Mouse (Mus musculus) thymus, postnatal 0 days (tissue): ENCODE measurements at regions not wholly inside any gene's neighbourhood (a gene's known extent, or its start where the extent isn't known, plus 50 kb on each side); places are given as distances from the start of the nearest gene placed in this dataset.

Source experiments
- DNase-seq: peaks from one replicate; pipeline ENCODE4 v3.0.0-alpha.2; 2015; ENCODE audit warnings: low spot score

DNA sequence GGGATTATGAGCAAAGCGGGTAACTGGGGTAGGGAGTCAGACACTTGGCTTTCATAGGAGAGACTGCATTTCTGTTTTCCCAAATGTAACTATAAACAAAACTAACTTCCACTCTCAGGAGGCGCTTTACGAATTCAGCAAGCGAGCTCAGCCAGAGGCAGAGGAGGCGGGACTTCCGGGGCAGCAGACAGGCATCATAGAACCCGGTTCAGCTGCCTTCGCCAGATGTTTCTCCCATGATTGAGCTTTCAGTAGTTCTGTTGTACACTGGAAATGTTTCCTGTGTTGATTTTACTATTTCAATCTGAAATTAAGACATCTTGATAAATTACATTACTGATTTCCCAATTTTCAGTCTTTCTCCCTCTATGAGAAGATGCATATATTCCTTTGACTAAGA, 92.9 kb downstream of the Zfp365 start:
- no peak for DNase-seq

DNA sequence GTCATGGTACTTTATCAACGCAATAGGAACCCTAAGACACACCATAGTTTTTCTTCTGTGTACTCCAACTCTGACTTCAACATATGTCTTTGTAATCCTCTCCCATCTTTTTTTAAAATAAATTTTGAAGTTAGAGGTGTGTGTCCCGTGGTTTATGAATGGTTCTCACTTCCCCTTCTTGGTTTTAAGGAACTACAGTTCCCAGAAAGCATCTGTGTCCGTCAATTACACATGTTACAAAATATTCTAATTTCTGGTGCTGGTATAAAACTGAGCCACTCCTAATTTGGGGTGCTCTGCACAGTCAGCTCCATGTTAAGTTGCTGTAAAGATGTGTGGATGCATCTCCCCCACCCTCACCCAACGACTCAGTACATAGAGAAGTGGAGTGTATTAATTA, 98.6 kb downstream of the Zfp365 start:
- no peak for DNase-seq

GRCm38 (mm10) chr10:67805131-67805530, 107.3 kb downstream of the Zfp365 start:
- no peak for DNase-seq

GRCm38 (mm10) chr10:67804637-67805036, 107.8 kb downstream of the Zfp365 start:
- DNase-seq: no peak

DNA sequence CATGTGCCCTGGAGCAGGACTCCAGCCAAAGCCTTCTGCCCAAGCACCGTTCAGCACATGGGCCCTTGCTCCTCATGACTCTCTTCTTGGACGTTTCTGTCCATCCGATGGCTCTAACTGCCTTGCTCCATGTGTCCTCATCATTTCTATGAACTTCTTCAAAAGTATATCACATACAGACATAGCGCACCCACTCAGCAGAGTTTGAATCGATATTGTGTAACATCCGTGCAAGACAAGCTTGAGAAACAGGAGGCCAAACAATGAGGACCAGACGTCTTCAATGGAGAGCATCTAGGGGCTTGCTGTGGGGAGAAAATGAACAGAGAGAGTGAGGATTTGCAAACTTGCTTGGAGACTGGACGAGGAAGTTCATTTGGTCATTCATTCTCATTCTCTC, 110.3 kb downstream of the Zfp365 start:
- no peak for DNase-seq

DNA sequence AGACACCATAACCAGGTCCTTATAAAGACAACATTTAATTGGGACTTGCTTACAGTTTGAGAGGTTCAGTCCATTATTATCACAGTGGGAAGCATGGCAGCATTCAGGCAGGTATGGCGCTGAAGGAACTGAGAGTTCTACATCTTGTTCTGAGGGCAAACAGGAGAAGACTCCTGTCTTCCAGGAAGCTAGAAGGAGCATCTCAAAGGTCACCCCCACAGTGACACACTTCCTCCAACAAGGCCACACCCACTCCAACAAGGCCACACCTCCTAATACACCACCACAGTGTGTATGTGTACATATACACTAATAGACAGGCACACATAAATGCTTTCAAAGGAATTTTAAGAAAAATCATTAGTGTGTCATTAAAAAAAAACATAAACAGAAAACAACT, 110.8 kb downstream of the Zfp365 start:
- no peak for DNase-seq

GRCm38 (mm10) chr10:67798991-67799390, 113.5 kb downstream of the Zfp365 start:
- DNase-seq: no peak

DNA sequence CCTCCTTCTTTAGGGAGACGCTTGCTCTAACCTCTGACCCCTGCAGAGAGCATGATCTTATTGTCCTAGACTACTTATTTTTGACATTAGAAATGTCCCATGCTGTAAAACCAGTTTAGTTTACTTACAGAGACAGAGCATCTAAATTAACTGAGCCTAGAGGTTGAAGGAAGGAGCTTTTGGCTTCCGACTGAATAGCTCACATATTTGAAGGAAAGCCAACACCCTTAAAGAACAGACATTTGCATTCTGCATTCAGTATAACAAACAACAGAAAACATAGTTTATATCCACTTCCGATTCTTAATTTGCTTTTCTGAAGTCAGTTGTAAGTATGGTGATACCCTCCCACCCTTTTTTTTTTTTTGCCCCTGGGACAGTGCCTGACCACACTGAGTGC, 119.3 kb downstream of the Zfp365 start:
- no peak for DNase-seq

GRCm38 (mm10) chr10:67789651-67790050, 122.8 kb downstream of the Zfp365 start:
- DNase-seq: no peak

DNA sequence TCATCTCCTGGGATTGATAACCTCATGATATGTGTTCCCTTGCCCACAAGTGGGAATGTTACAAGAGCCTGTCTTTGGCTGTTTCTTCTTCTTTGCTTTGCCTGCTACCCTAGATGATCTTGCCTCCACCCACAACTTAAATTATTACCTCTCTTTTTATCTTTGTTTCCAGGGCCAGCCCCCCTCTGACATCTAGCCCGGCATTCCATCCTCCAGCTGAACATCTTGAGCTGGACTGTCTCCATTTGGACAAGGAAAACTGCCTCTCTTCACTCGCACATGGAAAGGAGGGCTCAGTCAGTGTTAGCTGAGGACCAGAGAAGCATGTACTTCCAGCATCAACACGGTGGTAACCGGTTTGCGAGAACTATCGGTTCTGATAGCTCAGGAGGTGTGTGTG, 124.3 kb downstream of the Zfp365 start:
- DNase-seq: no peak

DNA sequence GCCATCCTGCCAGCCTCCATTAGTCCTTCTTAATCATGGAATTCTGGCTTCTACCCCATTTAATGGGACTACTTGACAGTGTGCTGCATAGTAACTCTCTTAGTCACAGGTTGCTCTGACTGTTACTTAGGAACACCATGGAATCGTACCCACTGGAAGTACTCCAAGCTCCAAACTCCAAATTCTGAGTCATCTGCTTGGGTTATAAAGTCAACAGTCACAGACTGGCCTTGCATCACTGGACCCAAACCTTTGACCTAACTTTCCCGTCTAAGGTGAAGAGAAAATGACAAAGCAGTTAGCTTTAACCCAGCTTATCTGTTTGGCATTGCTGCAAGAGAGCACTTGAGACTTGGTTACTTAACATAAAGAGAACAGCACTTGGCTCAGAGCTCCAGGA, 126.9 kb downstream of the Zfp365 start:
- no peak for DNase-seq

GRCm38 (mm10) chr10:67778341-67778740, 134.1 kb downstream of the Zfp365 start:
- DNase-seq: no peak

- DNase-seq: no peak
Measured at GRCm38 (mm10) chr10:67777721-67778120, 134.7 kb downstream of the Zfp365 start.

DNA sequence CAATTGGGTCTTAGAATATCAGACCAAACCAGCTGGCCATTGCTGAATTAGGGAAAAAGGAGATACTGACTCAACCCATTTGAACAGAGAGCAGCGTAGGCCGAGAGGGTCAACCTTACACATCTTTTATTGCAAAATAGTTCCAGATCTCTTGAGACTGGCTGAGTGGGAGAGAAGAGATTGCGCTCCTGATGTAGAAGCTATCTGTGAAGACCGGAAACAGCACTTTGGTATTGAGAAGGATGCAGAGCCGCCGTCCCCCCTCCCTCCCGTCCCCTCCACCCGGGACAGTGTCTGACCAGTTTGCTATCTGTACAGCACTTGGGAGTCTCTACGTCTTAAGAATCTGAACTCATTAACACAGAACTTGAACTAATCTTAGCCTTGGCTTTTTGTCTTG, 135.6 kb downstream of the Zfp365 start:
- no peak for DNase-seq

DNA sequence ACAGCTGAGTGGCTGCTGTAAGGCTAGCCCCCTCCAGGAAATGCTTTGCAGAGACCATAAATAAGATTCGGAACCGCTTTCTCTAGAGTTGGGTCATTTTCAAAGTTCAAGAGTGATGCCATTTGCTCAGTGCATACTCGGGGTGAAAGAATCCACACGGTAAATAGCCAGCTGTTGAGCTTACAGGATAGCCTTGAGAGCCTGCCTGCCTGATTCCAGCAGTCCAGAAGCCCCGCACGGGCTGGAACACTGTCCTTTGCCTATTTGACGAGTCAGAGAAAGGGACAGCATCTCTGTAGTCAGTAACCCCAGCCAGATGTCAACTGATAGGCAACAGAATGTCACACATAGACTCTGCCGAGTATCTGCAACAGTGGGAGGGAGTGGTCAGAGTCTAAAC, 140.7 kb downstream of the Zfp365 start:
- DNase-seq: no peak

GRCm38 (mm10) chr10:67766099-67766498, 146.4 kb downstream of the Zfp365 start:
- DNase-seq: peak; percentile 70

- DNase-seq: no peak
Measured at GRCm38 (mm10) chr10:67760424-67760823, 152.0 kb downstream of the Zfp365 start.

DNA sequence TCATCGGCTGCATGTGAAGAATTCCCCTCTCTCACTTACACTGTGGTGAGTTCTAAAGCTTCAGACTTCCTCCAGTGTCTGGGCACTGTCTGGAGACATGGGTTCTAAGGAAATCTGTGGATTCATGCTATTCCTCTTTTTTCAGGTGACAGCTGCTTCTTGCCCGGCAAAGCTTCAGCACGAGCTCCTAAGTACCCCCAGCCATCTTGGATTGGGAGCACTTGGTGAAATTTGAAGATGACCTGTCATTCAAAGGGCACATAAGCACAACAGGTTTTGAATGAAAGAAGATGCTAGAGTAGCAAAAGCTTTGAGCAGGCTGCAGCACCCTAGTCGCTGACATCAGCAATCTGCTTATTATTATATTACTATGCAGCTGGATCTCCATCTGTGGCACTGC, 164.3 kb downstream of the Zfp365 start:
- no peak for DNase-seq

- DNase-seq: no peak
Measured at GRCm38 (mm10) chr10:67747461-67747860, 165.0 kb downstream of the Zfp365 start.

GRCm38 (mm10) chr10:67746140-67746539, 166.3 kb downstream of the Zfp365 start:
- no peak for DNase-seq

- no peak for DNase-seq
Measured at GRCm38 (mm10) chr10:67743561-67743960, 168.9 kb downstream of the Zfp365 start.

DNA sequence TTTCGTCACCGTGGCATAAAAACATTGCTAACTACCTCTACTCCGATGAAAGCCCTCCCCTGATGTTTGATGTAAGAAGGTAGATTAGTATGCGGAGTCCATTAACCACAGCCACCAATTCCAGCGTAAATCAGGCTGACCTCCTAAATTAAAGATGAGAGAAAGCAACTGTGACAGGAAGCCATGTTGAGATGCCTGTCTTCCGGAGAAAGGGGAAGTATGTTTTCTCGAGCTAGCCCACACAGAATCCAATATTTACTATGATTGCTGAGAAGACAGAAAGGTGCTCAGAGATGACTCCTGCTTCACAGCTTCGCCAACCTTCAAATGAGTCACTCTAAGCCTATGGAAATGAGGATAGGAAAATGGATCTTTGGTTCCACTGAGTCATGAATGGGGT, 169.6 kb downstream of the Zfp365 start:
- no peak for DNase-seq

DNA sequence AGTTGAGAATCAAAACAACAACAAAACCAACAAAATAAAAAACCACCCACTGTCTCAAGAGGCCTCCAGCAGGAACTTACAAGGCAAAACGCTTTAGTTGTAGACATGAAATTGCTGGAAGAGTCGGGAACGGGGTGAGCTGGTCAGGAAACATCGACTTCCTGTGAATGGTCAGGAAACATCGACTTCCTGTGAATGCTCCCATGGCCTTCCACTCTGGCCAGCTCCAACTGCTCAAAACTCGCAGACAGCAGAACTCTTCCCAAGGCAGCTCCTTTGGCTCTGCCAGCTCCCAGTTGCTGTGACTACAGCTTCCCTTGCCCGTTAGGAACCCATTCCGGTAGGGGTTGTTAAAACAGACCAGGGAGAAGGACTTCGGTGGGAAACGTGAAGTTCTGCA, 170.2 kb downstream of the Zfp365 start:
- DNase-seq: no peak

DNA sequence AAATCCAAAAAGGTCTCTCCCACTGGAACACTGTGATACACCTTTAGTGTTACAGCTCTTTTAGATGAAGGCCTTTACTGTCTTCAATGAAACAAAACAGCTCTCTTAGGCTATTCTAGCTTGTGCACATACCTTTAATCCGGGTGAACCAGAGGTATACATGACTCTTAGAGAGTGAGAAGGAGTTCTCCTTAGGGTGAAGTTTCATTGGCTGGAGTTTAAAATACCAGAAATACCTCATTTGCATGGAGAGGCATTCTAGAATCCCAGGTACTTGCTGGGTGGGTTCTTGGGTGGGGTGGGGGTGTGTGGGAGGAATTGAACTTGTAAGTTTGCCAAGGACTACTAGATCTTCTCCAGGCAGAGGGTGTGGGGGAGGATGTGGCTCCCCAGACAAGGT, 173.3 kb downstream of the Zfp365 start:
- no peak for DNase-seq

GRCm38 (mm10) chr10:67736636-67737035, 175.8 kb downstream of the Zfp365 start:
- DNase-seq: peak; percentile 14
